Mouse (Mus musculus) thymus, adult 2 months (tissue): Measurements from ENCODE around the gene Inpp5f. TPM values are rescaled to one million over a fixed set of nuclear protein-coding genes. Genes with fewer than 3 reads are reported as not detected.
A peak's percentile ranks its signal among the peaks of the same experiment; 100 is the strongest.

Experiments
- DNase-seq: peaks from one replicate; pipeline ENCODE4 v3.0.0; 2021
- H3K27ac ChIP-seq: fragments of 200-500 bp; 2 replicates; pipeline ENCODE4 v1.5.1; 2012; ENCODE audit warnings: low read length, control low read depth; ENCODE audit not compliant: control insufficient read depth, insufficient read depth
- H3K27me3 ChIP-seq: fragments of 200-500 bp; 2 replicates; pipeline ENCODE4 v1.6.1; 2012; ENCODE audit warnings: mild to moderate bottlenecking, low read length, moderate library complexity, mixed read lengths; ENCODE audit not compliant: control insufficient read depth, insufficient read depth
- H3K36me3 ChIP-seq: fragments of 200-500 bp; 2 replicates; pipeline ENCODE4 v1.6.1; 2012; ENCODE audit warnings: mild to moderate bottlenecking, low read length, moderate library complexity; ENCODE audit not compliant: control insufficient read depth, insufficient read depth
- H3K4me1 ChIP-seq: fragments of 200-500 bp; replicated peaks from 2 replicates; pipeline ENCODE4 v1.6.1; 2012; ENCODE audit warnings: low read length; ENCODE audit not compliant: control insufficient read depth, insufficient read depth
- H3K4me3 ChIP-seq: fragments of 200-500 bp; 2 replicates; pipeline ENCODE4 v1.5.1; 2012; ENCODE audit warnings: mild to moderate bottlenecking, low read length, control low read depth, moderate library complexity; ENCODE audit not compliant: control insufficient read depth, insufficient read depth
- CTCF ChIP-seq: fragments of 200-500 bp; IDR thresholded peaks from 2 replicates; pipeline ENCODE4 v1.5.1; 2012; ENCODE audit warnings: mild to moderate bottlenecking, control low read depth, low read length, moderate library complexity, borderline replicate concordance; ENCODE audit not compliant: control insufficient read depth, poor library complexity, insufficient read depth; ENCODE audit errors: extremely low read depth
- POLR2A ChIP-seq: fragments of 200-500 bp; IDR thresholded peaks from 2 replicates; pipeline ENCODE4 v1.6.1; 2012; ENCODE audit warnings: mild to moderate bottlenecking, low read length, control low read depth, moderate library complexity; ENCODE audit not compliant: control insufficient read depth, poor library complexity, insufficient read depth; ENCODE audit errors: extremely low read depth
- WGBS: fragments of 180-500 bp; shearing (Covaris S2); methylation state at CpG from one replicate; pipeline ENCODE4 v1.1.7; 2018; 5-methylcytosine and 5-hydroxymethylcytosine counted together
- polyA plus RNA-seq: library from polyadenylated mRNA; depleted of rRNA; stranded (reverse); fragments of >200 nt; gene quantifications from 2 replicates; pipeline ENCODE4 v1.2.3, GENCODE M21; 2012

Inpp5f gene
- polyA plus RNA-seq, 1 experiment = 3.8 TPM

- Histone ChIP-seq H3K4me3 (no peak overlapping the region), H3K27me3 (no peaks in the 10 kb centered on the region), H3K4me1 (peaks cover 10% of the 10 kb centered on the region), H3K27ac (peak overlapping the region; percentile 94), H3K36me3 (no peaks in the 10 kb centered on the region)
- DNase-seq = no peak
- TF ChIP-seq POLR2A = no peak
- TF ChIP-seq CTCF = no peak
- 76% methylated on average over 2 of the region's 2 CpGs for WGBS
These were observed 16.1 kb downstream of the Inpp5f start for GRCm38 (mm10) chr7:128627251-128627650.

- DNase-seq = no peak
- Histone ChIP-seq H3K4me1 (peaks cover 10% of the 10 kb centered on the region), H3K27me3 (no peaks in the 10 kb centered on the region), H3K4me3 (no peak overlapping the region), H3K36me3 (no peaks in the 10 kb centered on the region), H3K27ac (peak overlapping the region; percentile 94; the same call in 1 of the 2 replicates)
- WGBS = 96% methylated on average over 1 of the region's 1 CpGs
- TF ChIP-seq CTCF = no peak
These were observed 16.6 kb downstream of the Inpp5f start for GRCm38 (mm10) chr7:128627723-128628122.

GRCm38 (mm10) chr7:128633156-128633555 lies 22.0 kb downstream of the Inpp5f start:
- WGBS = 12% methylated on average over 4 of the region's 4 CpGs
- DNase-seq = peak; percentile 15
- H3K4me3 ChIP-seq = no peak overlapping the region
- no peaks in the 10 kb centered on the region for H3K4me1 ChIP-seq
- TF ChIP-seq POLR2A = no peak
- no peak for TF ChIP-seq CTCF
- H3K27me3 ChIP-seq = no peaks in the 10 kb centered on the region
- no peak overlapping the region for H3K27ac ChIP-seq
- H3K36me3 ChIP-seq = no peaks in the 10 kb centered on the region

DNA sequence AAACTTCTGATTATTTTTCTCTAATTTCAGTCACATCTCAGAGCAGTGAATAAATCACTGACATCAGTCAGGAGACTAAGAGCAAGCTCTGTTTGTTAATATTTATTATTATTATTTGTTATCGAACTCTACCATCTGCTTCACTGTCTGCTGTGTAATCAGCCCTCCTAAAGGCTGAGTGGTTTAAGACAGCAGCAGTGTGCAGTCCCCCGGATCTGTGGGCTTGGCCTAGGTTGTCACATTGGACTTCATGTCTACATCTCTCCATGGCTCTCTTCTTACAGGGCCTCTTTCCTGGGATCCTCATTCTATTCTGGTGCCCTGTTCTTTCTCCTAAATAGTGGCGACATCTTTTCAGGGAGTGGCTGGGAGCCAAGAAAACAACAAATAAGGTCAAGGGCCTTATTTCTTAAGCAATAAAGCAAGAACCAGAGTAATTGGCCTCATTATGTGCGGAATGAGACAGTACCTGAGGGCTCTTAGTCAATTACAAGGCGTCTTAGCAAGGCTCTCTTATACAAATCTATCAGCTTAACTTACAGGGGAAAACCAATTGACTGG lies 28.9 kb downstream of the Inpp5f start:
- Histone ChIP-seq H3K36me3 (no peaks in the 10 kb centered on the region), H3K27ac (no peak overlapping the region), H3K4me3 (no peak overlapping the region), H3K4me1 (no peaks in the 10 kb centered on the region), H3K27me3 (no peaks in the 10 kb centered on the region)
- 95% methylated on average over 5 of the region's 5 CpGs for WGBS
- no peak for DNase-seq
- no peak for TF ChIP-seq POLR2A
- TF ChIP-seq CTCF = no peak

DNA sequence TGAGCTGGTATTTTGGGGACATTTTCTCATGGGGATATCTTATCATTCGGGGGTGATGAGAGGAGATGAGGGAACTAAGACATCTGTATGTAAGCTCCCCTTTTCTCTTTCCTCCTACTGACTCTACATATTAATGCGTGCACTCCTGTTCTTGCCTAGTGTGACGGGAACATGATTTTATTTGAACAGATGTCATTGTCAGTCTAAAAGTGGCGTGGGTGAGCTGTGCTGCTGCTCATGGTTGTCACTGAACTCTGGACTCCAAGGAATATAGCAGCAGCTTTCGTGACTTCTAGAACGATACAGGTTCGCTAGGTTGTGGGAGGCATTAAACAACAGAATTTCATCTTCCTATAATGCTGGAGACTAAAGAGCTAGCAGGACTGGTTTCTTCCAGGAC lies 30.4 kb downstream of the Inpp5f start:
- no peak for TF ChIP-seq CTCF
- H3K27ac ChIP-seq = no peak overlapping the region
- no peaks in the 10 kb centered on the region for H3K4me1 ChIP-seq
- no peak for DNase-seq
- no peak overlapping the region for H3K4me3 ChIP-seq
- no peaks in the 10 kb centered on the region for H3K36me3 ChIP-seq
- no peaks in the 10 kb centered on the region for H3K27me3 ChIP-seq
- 95% methylated on average over 7 of the region's 7 CpGs for WGBS

DNA sequence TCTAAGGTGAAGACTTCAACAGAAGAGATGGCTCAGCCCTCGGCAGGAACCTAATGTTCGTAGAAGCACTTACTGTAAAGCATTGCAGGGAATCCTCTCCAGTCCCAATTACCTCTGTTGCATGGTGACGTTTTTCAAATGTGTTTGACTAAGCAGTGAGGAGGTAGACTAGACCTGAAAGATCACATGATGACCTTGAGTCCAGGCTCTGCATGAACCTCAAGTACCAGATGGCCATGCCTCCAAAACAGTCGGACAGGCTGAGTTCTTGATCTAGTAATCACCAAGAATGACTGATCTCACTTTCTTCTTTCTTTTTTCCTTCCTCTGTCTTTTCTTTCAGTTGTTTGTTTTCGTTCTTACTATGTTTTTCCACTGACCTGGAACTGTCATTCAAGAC lies 31.3 kb downstream of the Inpp5f start:
- TF ChIP-seq CTCF (no peak), POLR2A (no peak)
- Histone ChIP-seq H3K4me3 (no peak overlapping the region), H3K4me1 (no peaks in the 10 kb centered on the region), H3K27me3 (no peaks in the 10 kb centered on the region), H3K27ac (no peak overlapping the region), H3K36me3 (no peaks in the 10 kb centered on the region)
- 92% methylated on average over 5 of the region's 5 CpGs for WGBS
- DNase-seq = no peak

- Histone ChIP-seq H3K4me3 (no peak overlapping the region), H3K4me1 (no peaks in the 10 kb centered on the region), H3K27ac (no peak overlapping the region), H3K36me3 (no peaks in the 10 kb centered on the region), H3K27me3 (no peaks in the 10 kb centered on the region)
- TF ChIP-seq CTCF (no peak), POLR2A (no peak)
- no peak for DNase-seq
- 100% methylated on average over 1 of the region's 1 CpGs for WGBS
These were observed 45.8 kb downstream of the Inpp5f start for GRCm38 (mm10) chr7:128656970-128657369.
